Mouse (Mus musculus): Measurements from ENCODE around the gene Cask. TPM values are rescaled to one million over a fixed set of nuclear protein-coding genes. Genes with fewer than 3 reads are reported as not detected.

Cask gene
- 37.6 and 42.5 TPM in 2 replicates for polyA plus RNA-seq (2015; fragmentation: Nextera tagmentation; extraction: Ambion mirVana)

GRCm38 (mm10) chrX:13851285-13851684 lies at the start of gene Cask:
Cask (minus strand) TSS chrX:13851367.
- no peaks in the 10 kb centered on the region for H3K36me3 ChIP-seq

GRCm38 (mm10) chrX:13889976-13890375 lies 38.8 kb upstream of the Cask start:
- Histone ChIP-seq H3K27ac (replicated peaks) (no peak overlapping the region), H3K27me3 (no peaks in the 10 kb centered on the region), H3K9me3 (no peaks in the 10 kb centered on the region), H3K4me2 (no peak overlapping the region), H3K9ac (no peak overlapping the region), H3K4me3 (no peak overlapping the region), H3K4me1 (replicated peaks) (no peaks in the 10 kb centered on the region), H3K36me3 (no peaks in the 10 kb centered on the region)
- no peak for ATAC-seq (ENCODE audit: low read depth)
- WGBS: 77% methylated on average over 2 of the region's 2 CpGs

More at GRCm38 (mm10) chrX:13851285-13851684, at the start of gene Cask:
- H3K27me3 ChIP-seq: no peaks in the 10 kb centered on the region
- no peak within 1 kb of the TSS for H3K4me3 ChIP-seq
- H3K9me3 ChIP-seq: no peaks in the 10 kb centered on the region
- no peak within 1 kb of the TSS for H3K27ac ChIP-seq (replicated peaks)
- no peak within 1 kb of the TSS for H3K4me2 ChIP-seq
- no peak for ATAC-seq (ENCODE audit: low read depth)
- H3K4me1 ChIP-seq (replicated peaks): no peaks in the 10 kb centered on the region
- 42% methylated on average over 4 of the region's 4 CpGs for WGBS
- no peak within 1 kb of the TSS for H3K9ac ChIP-seq

DNA sequence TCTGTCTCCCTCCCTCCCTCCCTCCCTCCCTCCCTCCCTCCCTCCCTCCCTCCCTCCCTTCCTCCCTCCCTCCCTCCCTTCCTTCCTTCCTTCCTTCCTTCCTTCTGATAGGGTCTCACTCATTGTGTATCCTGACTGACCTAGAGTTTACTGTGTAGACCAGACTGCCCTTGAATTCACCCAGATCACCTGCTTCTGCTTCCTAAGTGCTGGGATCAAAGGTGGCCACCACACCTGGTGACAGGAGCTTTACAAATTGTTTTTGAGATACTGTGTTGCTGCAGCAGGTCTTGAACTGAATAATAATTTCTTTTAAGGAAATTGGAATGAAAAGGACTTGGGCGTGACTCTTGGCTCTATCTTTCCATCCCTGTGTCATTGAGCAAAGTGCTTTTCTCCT lies 33.2 kb upstream of the Cask start:
- H3K4me3 ChIP-seq: no peak overlapping the region
- H3K4me1 ChIP-seq (replicated peaks): no peaks in the 10 kb centered on the region
- WGBS: 82% methylated on average over 1 of the region's 1 CpGs
- no peak overlapping the region for H3K9ac ChIP-seq
- ATAC-seq (ENCODE audit: low read depth): no peak
- no peak overlapping the region for H3K4me2 ChIP-seq
- H3K27me3 ChIP-seq: no peaks in the 10 kb centered on the region
- H3K27ac ChIP-seq (replicated peaks): no peak overlapping the region
- no peaks in the 10 kb centered on the region for H3K9me3 ChIP-seq
- H3K36me3 ChIP-seq: no peaks in the 10 kb centered on the region

GRCm38 (mm10) chrX:13881969-13882368 lies 30.8 kb upstream of the Cask start:
- H3K9ac ChIP-seq: no peak overlapping the region
- no peaks in the 10 kb centered on the region for H3K36me3 ChIP-seq
- no peaks in the 10 kb centered on the region for H3K4me1 ChIP-seq (replicated peaks)
- no peak for ATAC-seq (ENCODE audit: low read depth)
- H3K4me2 ChIP-seq: no peak overlapping the region
- no peaks in the 10 kb centered on the region for H3K9me3 ChIP-seq
- 24% methylated on average over 6 of the region's 6 CpGs for WGBS
- no peaks in the 10 kb centered on the region for H3K27me3 ChIP-seq
- no peak overlapping the region for H3K4me3 ChIP-seq
- no peak overlapping the region for H3K27ac ChIP-seq (replicated peaks)

DNA sequence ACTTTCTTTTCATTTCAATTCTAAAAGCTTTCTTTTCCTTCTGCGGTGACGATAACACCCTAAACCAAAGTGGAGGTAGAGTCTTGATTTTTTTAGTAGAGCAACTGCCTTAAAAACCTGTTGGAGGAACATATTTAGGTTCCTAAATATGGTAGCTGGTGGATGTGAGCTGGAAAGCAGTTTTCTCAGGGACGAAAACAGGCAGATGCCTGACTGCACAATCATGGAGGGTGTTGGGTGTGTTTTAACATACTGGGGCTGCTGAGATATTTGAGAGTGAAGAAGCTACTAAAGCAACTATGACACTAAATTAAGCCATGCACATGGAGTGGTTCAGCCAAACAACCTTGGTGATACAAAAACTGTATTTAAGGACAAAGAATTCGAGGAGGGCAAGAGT lies 9.0 kb upstream of the Cask start:
- no peaks in the 10 kb centered on the region for H3K4me1 ChIP-seq (replicated peaks)
- H3K9me3 ChIP-seq: no peaks in the 10 kb centered on the region
- no peak overlapping the region for H3K9ac ChIP-seq
- no peak overlapping the region for H3K4me2 ChIP-seq
- H3K27me3 ChIP-seq: no peaks in the 10 kb centered on the region
- no peak overlapping the region for H3K4me3 ChIP-seq
- no peak for ATAC-seq (ENCODE audit: low read depth)
- H3K36me3 ChIP-seq: no peaks in the 10 kb centered on the region
- no peak overlapping the region for H3K27ac ChIP-seq (replicated peaks)
- 86% methylated on average over 4 of the region's 4 CpGs for WGBS

GRCm38 (mm10) chrX:13859051-13859450 lies 7.9 kb upstream of the Cask start:
- Histone ChIP-seq H3K27me3 (no peaks in the 10 kb centered on the region), H3K4me3 (no peak overlapping the region), H3K4me1 (replicated peaks) (no peaks in the 10 kb centered on the region), H3K9ac (no peak overlapping the region), H3K27ac (replicated peaks) (no peak overlapping the region), H3K4me2 (no peak overlapping the region), H3K9me3 (no peaks in the 10 kb centered on the region), H3K36me3 (no peaks in the 10 kb centered on the region)
- no peak for ATAC-seq (ENCODE audit: low read depth)
- 82% methylated on average over 8 of the region's 9 CpGs for WGBS

- 95% methylated on average over 1 of the region's 1 CpGs for WGBS
- no peaks in the 10 kb centered on the region for H3K9me3 ChIP-seq
- peaks cover 5% of the 10 kb centered on the region for H3K4me1 ChIP-seq (replicated peaks)
- no peaks in the 10 kb centered on the region for H3K27me3 ChIP-seq
- no peak for ATAC-seq (ENCODE audit: low read depth)
- no peak overlapping the region for H3K4me2 ChIP-seq
- H3K36me3 ChIP-seq: no peaks in the 10 kb centered on the region
- no peak overlapping the region for H3K9ac ChIP-seq
- no peak overlapping the region for H3K4me3 ChIP-seq
- H3K27ac ChIP-seq (replicated peaks): no peak overlapping the region
Observed at GRCm38 (mm10) chrX:13848473-13848872, 2.7 kb downstream of the Cask start.

DNA sequence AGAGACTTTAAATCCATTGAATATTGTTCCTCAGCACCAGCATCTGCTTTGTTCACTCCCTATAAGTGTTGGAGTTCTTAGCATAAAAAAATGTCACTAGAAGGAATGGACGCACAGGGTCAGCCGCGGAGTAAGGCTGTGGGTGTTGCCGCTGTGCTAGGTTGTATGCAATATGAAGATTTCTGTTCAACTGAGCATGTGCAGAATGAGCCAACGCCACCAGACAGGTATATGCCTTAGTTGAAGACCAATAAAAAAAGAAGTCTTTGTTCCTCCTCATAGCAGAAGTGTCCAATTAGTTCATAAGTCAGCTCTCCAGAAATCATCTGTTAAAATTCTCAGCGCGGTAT lies 3.7 kb downstream of the Cask start:
- 21% methylated on average over 7 of the region's 7 CpGs for WGBS
- Histone ChIP-seq H3K4me2 (peak overlapping the region; percentile 54), H3K9ac (peak overlapping the region; percentile 73), H3K27me3 (no peaks in the 10 kb centered on the region), H3K36me3 (no peaks in the 10 kb centered on the region), H3K4me1 (replicated peaks) (peaks cover 12% of the 10 kb centered on the region), H3K27ac (replicated peaks) (peak overlapping the region; percentile 92), H3K9me3 (no peaks in the 10 kb centered on the region), H3K4me3 (peak overlapping the region; percentile 64)
- ATAC-seq (ENCODE audit: low read depth): peak; percentile 44

DNA sequence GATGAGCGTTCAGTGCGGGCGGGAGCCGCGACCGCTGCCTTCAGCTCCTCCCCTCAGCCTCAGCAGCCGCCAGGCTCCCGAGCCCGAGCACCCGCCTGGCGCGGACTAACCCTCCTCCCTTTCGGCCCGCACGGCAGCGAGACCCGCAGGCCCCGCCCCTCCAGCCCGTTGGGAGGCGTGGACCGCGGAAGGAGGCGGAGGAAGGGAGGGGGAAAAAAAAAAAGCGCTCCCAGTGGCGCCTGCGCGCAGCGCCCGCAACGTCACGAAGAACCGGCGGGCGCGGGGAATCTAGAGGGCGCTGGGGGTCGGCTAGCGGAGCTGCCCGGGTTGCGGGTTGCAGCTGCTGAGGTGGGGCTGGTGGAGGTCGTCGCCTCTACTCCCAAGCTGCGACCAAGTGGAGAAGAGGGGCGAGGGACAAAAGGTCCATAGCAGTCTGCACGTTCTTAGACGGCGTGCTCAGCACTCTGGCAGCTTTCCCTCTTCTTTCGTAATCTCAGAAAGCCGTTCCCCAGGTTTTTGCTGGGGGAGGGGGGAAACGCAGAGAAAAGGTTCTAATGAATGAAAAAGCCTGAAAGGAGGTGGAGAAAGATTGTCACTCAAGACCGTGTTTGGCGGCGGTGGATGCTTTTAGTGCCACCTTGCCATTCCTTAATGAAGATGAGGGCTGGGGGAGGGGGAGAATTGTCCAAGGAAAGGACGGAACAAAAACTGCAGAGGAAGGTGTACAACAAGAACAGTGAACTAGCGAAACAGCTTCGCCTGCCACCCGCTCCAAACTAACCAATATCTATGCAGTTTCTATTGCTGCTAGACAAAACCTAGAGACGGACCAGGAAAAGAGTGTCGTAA lies 4.3 kb downstream of the Cask start:
- H3K27me3 ChIP-seq: no peaks in the 10 kb centered on the region
- H3K36me3 ChIP-seq: no peaks in the 10 kb centered on the region
- H3K4me2 ChIP-seq: peak overlapping the region; percentile 54
- peak overlapping the region; percentile 64 for H3K4me3 ChIP-seq
- 22% methylated on average over 51 of the region's 59 CpGs for WGBS
- peaks cover 13% of the 10 kb centered on the region for H3K4me1 ChIP-seq (replicated peaks)
- peak overlapping the region; percentile 94 for H3K27ac ChIP-seq (replicated peaks)
- H3K9me3 ChIP-seq: no peaks in the 10 kb centered on the region
- peak; percentile 94 for ATAC-seq (ENCODE audit: low read depth)
- peak overlapping the region; percentile 73 for H3K9ac ChIP-seq

- Histone ChIP-seq H3K4me1 (replicated peaks) (peaks cover 17% of the 10 kb centered on the region), H3K36me3 (no peaks in the 10 kb centered on the region), H3K27ac (replicated peaks) (peak overlapping the region; percentile 94), H3K4me2 (peak overlapping the region; percentile 54), H3K4me3 (peak overlapping the region; percentile 64), H3K27me3 (no peaks in the 10 kb centered on the region), H3K9ac (peak overlapping the region; percentile 85), H3K9me3 (no peaks in the 10 kb centered on the region)
- peak; percentile 84 for ATAC-seq (ENCODE audit: low read depth)
- WGBS: 16% methylated on average over 36 of the region's 100 CpGs
Observed at GRCm38 (mm10) chrX:13845858-13846652, 5.1 kb downstream of the Cask start.

DNA sequence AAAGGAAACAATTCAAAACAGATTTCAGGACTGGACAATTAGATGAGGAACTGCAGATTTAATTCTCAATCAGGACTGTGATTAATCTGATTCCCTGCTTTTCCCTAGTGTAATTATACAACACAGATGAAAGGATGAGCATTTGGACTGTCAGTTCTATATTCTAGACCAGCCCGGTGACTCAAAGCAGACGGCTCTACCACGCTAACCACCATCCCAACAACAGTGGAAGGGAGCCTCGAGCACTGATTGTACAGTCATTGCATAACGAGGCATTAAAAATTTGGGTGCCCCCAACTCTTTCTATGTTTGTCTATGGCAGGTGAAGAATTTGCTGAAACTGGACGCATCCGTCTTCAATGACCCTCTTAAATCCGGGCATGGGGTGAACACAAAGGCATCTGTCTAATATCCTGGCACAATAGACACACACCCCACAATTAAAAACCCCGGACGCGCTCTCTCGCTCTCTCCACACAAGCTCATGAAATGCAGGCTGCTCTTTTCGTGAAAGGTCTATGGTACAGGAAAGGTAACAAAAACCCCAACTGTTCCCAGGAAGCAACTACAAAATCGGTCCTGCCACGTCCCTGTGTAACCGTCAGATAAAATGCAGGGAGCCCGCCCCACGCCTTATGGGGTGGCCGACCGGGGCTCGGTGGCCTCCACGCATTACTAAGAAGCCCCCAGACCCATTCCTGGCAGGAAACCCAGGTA lies 5.9 kb downstream of the Cask start:
- WGBS: 23% methylated on average over 22 of the region's 22 CpGs
- no peaks in the 10 kb centered on the region for H3K27me3 ChIP-seq
- ATAC-seq (ENCODE audit: low read depth): 0 out of 2 replicates have a peak, but pooled peaks have one; percentile 1
- H3K27ac ChIP-seq (replicated peaks): peak overlapping the region; percentile 94
- peak overlapping the region; percentile 85 for H3K9ac ChIP-seq
- peak overlapping the region; percentile 64 for H3K4me3 ChIP-seq
- H3K36me3 ChIP-seq: no peaks in the 10 kb centered on the region
- H3K4me1 ChIP-seq (replicated peaks): peaks cover 17% of the 10 kb centered on the region
- peak overlapping the region; percentile 54 for H3K4me2 ChIP-seq
- H3K9me3 ChIP-seq: no peaks in the 10 kb centered on the region

DNA sequence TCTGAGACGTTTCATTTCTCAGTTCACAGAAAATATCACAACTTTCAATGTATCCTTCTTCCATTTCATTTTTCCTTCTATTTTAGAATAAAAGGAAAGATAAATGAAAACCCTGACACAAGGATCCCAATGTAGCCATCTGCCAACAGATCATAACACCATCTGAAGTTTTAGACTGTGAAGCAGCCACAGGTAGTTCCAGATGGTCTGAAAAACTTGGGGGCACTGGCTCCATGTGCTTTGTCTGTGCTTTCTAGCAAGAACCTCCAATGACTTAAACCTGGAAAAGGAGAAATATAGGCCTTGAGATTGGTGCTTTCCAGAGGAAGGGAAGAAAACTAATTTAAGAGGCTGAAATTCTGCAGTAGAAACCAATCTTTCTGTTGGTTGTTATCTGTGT lies 28.4 kb downstream of the Cask start:
- no peak for ATAC-seq (ENCODE audit: low read depth)

More for the DNA sequence above, 28.4 kb downstream of the Cask start:
- Histone ChIP-seq H3K9me3 (no peaks in the 10 kb centered on the region), H3K36me3 (no peaks in the 10 kb centered on the region), H3K9ac (no peak overlapping the region), H3K4me3 (no peak overlapping the region), H3K27ac (replicated peaks) (no peak overlapping the region), H3K4me2 (no peak overlapping the region), H3K27me3 (no peaks in the 10 kb centered on the region), H3K4me1 (replicated peaks) (no peaks in the 10 kb centered on the region)
- WGBS: 85% methylated on average over 1 of the region's 1 CpGs

Measured in neural tube, embryonic 13.5 days (tissue).